Mouse (Mus musculus): Measurements from ENCODE around the gene Sfxn1. TPM values are rescaled to one million over a fixed set of nuclear protein-coding genes. Genes with fewer than 3 reads are reported as not detected.

The Sfxn1 gene
- polyA plus RNA-seq, 1 experiment = 0.75 TPM

- H3K4me1 ChIP-seq (ENCODE audit: control insufficient read depth) = peaks cover 8% of the 10 kb centered on the region
- H3K4me3 ChIP-seq (replicated peaks) = no peak overlapping the region
- no peak for TF ChIP-seq GATA1 (IDR thresholded peaks at IDR 0.05; ENCODE audit: low read length)
- no peak for TF ChIP-seq TAL1 (IDR thresholded peaks at IDR 0.05; ENCODE audit: low read length)
- H3K27me3 ChIP-seq (ENCODE audit: control insufficient read depth) = no peaks in the 10 kb centered on the region
- no peaks in the 10 kb centered on the region for H3K9me3 ChIP-seq (ENCODE audit: control insufficient read depth, low read length)
- H3K36me3 ChIP-seq (ENCODE audit: control insufficient read depth) = peaks cover 57% of the 10 kb centered on the region
Measured at GRCm38 (mm10) chr13:54084826-54085225, 13.2 kb downstream of the Sfxn1 start.

DNA sequence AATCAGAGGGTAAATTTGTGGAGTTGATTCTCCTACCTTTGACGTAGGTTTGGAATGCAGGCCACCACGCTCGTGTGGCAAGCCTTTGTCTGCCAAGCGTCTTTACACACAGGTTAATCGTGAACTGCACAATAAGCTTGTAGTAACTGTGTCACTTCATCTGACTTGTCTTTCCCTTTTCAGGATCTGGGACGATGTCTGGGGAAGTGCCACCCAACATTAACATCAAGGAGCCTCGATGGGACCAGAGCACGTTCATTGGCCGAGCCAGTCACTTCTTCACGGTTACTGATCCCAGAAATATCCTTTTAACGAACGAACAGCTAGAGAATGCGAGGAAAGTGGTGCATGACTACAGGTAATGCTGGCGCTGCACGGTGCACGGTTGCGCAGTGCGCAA lies 13.6 kb downstream of the Sfxn1 start:
- H3K4me1 ChIP-seq (ENCODE audit: control insufficient read depth) = peaks cover 6% of the 10 kb centered on the region
- no peaks in the 10 kb centered on the region for H3K27me3 ChIP-seq (ENCODE audit: control insufficient read depth)
- no peak overlapping the region for H3K4me3 ChIP-seq (replicated peaks)
- H3K36me3 ChIP-seq (ENCODE audit: control insufficient read depth) = peaks cover 58% of the 10 kb centered on the region
- TF ChIP-seq GATA1 (IDR thresholded peaks at IDR 0.05; ENCODE audit: low read length) (no peak), TAL1 (IDR thresholded peaks at IDR 0.05; ENCODE audit: low read length) (no peak)
- H3K9me3 ChIP-seq (ENCODE audit: control insufficient read depth, low read length) = no peaks in the 10 kb centered on the region

DNA sequence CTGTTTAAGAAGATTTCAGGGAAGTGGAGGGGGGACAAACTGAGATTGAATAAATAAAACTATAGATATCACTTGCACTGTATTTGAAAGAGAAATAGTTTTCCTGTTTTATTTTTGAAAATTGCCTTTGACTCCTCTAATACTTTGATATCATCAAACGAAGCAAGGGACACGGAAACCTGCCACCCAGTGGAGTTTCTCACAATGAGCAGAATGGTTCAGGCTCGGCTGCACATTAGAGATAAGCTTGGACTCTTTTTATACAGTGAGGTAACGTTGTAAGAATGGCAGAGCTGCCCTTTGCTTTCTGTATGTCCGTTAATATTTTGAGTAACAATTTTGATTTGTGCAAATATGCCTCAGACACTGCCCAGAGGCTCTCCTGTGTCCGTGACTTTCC lies 20.1 kb downstream of the Sfxn1 start:
- Histone ChIP-seq H3K36me3 (ENCODE audit: control insufficient read depth) (peaks cover 95% of the 10 kb centered on the region), H3K4me1 (ENCODE audit: control insufficient read depth) (no peaks in the 10 kb centered on the region), H3K4me3 (replicated peaks) (no peak overlapping the region), H3K9me3 (ENCODE audit: control insufficient read depth, low read length) (no peaks in the 10 kb centered on the region), H3K27me3 (ENCODE audit: control insufficient read depth) (no peaks in the 10 kb centered on the region)
- TF ChIP-seq GATA1 (IDR thresholded peaks at IDR 0.05; ENCODE audit: low read length) = no peak
- no peak for TF ChIP-seq TAL1 (IDR thresholded peaks at IDR 0.05; ENCODE audit: low read length)

- no peak overlapping the region for H3K4me3 ChIP-seq (replicated peaks)
- TF ChIP-seq GATA1 (IDR thresholded peaks at IDR 0.05; ENCODE audit: low read length) (no peak), TAL1 (IDR thresholded peaks at IDR 0.05; ENCODE audit: low read length) (no peak)
- H3K4me1 ChIP-seq (ENCODE audit: control insufficient read depth) = no peaks in the 10 kb centered on the region
- no peaks in the 10 kb centered on the region for H3K27me3 ChIP-seq (ENCODE audit: control insufficient read depth)
- no peaks in the 10 kb centered on the region for H3K9me3 ChIP-seq (ENCODE audit: control insufficient read depth, low read length)
- peaks cover 94% of the 10 kb centered on the region for H3K36me3 ChIP-seq (ENCODE audit: control insufficient read depth)
Measured at GRCm38 (mm10) chr13:54094349-54094748, 22.7 kb downstream of the Sfxn1 start.

GRCm38 (mm10) chr13:54094963-54095362 lies 23.3 kb downstream of the Sfxn1 start:
- H3K4me1 ChIP-seq (ENCODE audit: control insufficient read depth) = no peaks in the 10 kb centered on the region
- no peak for TF ChIP-seq TAL1 (IDR thresholded peaks at IDR 0.05; ENCODE audit: low read length)
- TF ChIP-seq GATA1 (IDR thresholded peaks at IDR 0.05; ENCODE audit: low read length) = no peak

DNA sequence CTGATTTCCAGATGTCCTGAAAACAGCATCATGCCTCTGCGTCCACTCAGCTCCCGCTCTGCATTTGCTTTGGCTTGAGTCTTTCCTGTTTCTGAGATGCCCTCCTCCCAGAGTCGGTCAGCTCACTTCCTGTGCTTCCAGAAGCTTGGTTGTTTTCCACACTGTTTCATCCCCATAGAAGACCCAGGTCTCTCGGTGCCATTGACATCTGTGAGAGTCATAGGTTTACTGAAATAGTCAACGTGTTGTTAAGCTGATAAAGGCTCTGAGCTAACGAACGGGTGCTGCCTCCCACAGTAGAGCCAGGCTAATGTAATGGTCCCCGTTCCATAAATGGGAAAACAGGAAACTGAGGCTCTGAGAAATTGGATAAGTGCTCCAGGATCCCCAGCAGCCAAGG lies 24.1 kb downstream of the Sfxn1 start:
- H3K4me3 ChIP-seq (replicated peaks) = no peak overlapping the region
- no peaks in the 10 kb centered on the region for H3K9me3 ChIP-seq (ENCODE audit: control insufficient read depth, low read length)
- H3K27me3 ChIP-seq (ENCODE audit: control insufficient read depth) = no peaks in the 10 kb centered on the region
- TF ChIP-seq GATA1 (IDR thresholded peaks at IDR 0.05; ENCODE audit: low read length) = no peak
- TF ChIP-seq TAL1 (IDR thresholded peaks at IDR 0.05; ENCODE audit: low read length) = no peak
- H3K4me1 ChIP-seq (ENCODE audit: control insufficient read depth) = no peaks in the 10 kb centered on the region
- peaks cover 96% of the 10 kb centered on the region for H3K36me3 ChIP-seq (ENCODE audit: control insufficient read depth)

More at GRCm38 (mm10) chr13:54094963-54095362, 23.3 kb downstream of the Sfxn1 start:
- no peaks in the 10 kb centered on the region for H3K27me3 ChIP-seq (ENCODE audit: control insufficient read depth)
- H3K36me3 ChIP-seq (ENCODE audit: control insufficient read depth) = peaks cover 94% of the 10 kb centered on the region
- no peak overlapping the region for H3K4me3 ChIP-seq (replicated peaks)
- no peaks in the 10 kb centered on the region for H3K9me3 ChIP-seq (ENCODE audit: control insufficient read depth, low read length)

DNA sequence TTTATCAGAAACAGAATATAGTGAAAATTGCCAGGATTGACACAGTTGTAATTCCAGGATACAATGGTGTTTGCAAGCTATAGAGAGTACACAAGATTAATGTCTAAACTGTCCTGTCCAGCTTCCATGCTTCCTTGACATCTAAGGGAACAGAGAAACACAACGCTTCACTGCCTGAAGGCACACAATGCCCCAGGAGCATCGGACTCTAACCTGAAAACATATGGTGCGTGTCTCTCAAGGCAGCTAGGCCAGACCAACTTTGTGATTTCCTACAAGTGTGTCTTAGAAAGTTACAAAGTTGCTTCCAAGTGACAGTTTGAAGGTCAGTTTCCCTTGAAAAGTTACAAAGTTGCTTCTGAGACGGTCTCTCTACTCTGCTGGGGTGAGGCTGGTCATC lies 25.6 kb downstream of the Sfxn1 start:
- Histone ChIP-seq H3K27me3 (ENCODE audit: control insufficient read depth) (no peaks in the 10 kb centered on the region), H3K4me1 (ENCODE audit: control insufficient read depth) (no peaks in the 10 kb centered on the region), H3K36me3 (ENCODE audit: control insufficient read depth) (peaks cover 94% of the 10 kb centered on the region), H3K4me3 (replicated peaks) (no peak overlapping the region), H3K9me3 (ENCODE audit: control insufficient read depth, low read length) (no peaks in the 10 kb centered on the region)
- TF ChIP-seq GATA1 (IDR thresholded peaks at IDR 0.05; ENCODE audit: low read length) (no peak), TAL1 (IDR thresholded peaks at IDR 0.05; ENCODE audit: low read length) (no peak)

GRCm38 (mm10) chr13:54097797-54098196 lies 26.1 kb downstream of the Sfxn1 start:
- no peaks in the 10 kb centered on the region for H3K4me1 ChIP-seq (ENCODE audit: control insufficient read depth)
- no peaks in the 10 kb centered on the region for H3K9me3 ChIP-seq (ENCODE audit: control insufficient read depth, low read length)
- peaks cover 93% of the 10 kb centered on the region for H3K36me3 ChIP-seq (ENCODE audit: control insufficient read depth)

DNA sequence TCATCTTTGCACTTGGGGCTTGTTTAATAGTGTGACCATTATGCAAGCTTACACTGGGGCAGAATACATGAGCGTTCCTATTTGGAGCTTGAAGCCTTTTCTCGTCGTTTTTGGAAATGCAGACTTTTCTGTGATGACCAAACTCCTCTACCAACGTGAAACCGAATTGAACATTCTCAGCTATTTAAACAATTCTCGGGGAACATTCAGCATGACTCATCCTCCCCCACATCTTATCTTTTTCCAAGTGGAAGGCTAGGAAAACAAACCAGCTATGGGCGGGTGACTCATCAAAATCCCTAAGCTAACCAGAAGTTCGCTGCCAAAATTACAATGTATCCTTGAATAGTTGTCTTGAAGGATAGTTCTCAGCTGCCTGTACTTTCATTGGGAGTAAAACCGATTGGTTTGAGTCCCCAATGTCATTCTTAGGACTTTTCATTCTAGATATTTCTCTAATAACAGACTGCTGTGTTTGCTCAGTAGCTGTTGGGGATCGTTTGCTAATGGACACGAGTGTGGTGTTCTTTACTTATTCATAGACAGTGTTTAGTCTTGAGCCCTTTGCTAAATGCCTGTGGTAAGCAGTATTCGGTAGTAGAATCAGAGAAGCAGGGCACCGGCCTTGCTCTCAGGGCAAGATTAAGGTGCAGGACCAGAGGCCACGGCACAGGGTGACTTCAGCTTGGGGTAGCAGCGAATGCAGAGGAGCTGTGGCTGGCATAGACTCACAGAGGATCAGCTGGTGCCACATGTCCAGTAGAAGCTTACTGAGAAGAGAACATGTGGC lies 29.6 kb downstream of the Sfxn1 start:
- H3K9me3 ChIP-seq (ENCODE audit: control insufficient read depth, low read length) = no peaks in the 10 kb centered on the region
- H3K36me3 ChIP-seq (ENCODE audit: control insufficient read depth) = peaks cover 86% of the 10 kb centered on the region
- H3K4me1 ChIP-seq (ENCODE audit: control insufficient read depth) = no peaks in the 10 kb centered on the region
- H3K4me3 ChIP-seq (replicated peaks) = no peak overlapping the region
- TF ChIP-seq TAL1 (IDR thresholded peaks at IDR 0.05; ENCODE audit: low read length) = no peak
- TF ChIP-seq GATA1 (IDR thresholded peaks at IDR 0.05; ENCODE audit: low read length) = no peak
- no peaks in the 10 kb centered on the region for H3K27me3 ChIP-seq (ENCODE audit: control insufficient read depth)

More at GRCm38 (mm10) chr13:54097797-54098196, 26.1 kb downstream of the Sfxn1 start:
- TF ChIP-seq TAL1 (IDR thresholded peaks at IDR 0.05; ENCODE audit: low read length) (no peak), GATA1 (IDR thresholded peaks at IDR 0.05; ENCODE audit: low read length) (no peak)
- Histone ChIP-seq H3K4me3 (replicated peaks) (no peak overlapping the region), H3K27me3 (ENCODE audit: control insufficient read depth) (no peaks in the 10 kb centered on the region)
